Mouse (Mus musculus) small intestine, adult 2 months (tissue): ENCODE results near the gene Ankrd13b. TPM values are rescaled to one million over a fixed set of nuclear protein-coding genes. Genes with fewer than 3 reads are reported as not detected.

Experiments used
- H3K27ac ChIP-seq: fragments of 200-500 bp; 2 replicates; pipeline ENCODE4 v1.5.1; 2012; ENCODE audit warnings: low read depth, low read length, control low read depth, inconsistent platforms; ENCODE audit not compliant: insufficient read depth
- H3K27me3 ChIP-seq: fragments of 200-500 bp; 2 replicates; pipeline ENCODE4 v1.6.1; 2012; ENCODE audit warnings: mild to moderate bottlenecking, moderate library complexity, low read length, inconsistent platforms; ENCODE audit not compliant: control insufficient read depth, insufficient read depth
- H3K36me3 ChIP-seq: fragments of 200-500 bp; 2 replicates; pipeline ENCODE4 v1.6.1; 2012; ENCODE audit warnings: mild to moderate bottlenecking, low read length, control low read depth, inconsistent platforms; ENCODE audit not compliant: control insufficient read depth, insufficient read depth
- H3K4me1 ChIP-seq: fragments of 200-500 bp; 2 replicates; pipeline ENCODE4 v1.6.1; 2012; ENCODE audit warnings: low read length, inconsistent platforms, mixed read lengths; ENCODE audit not compliant: control insufficient read depth, insufficient read depth, insufficient read length
- H3K4me3 ChIP-seq: fragments of 200-500 bp; 2 replicates; pipeline ENCODE4 v1.5.1; 2012; ENCODE audit warnings: low read depth, mild to moderate bottlenecking, control low read depth, inconsistent platforms, low read length, moderate library complexity
- CTCF ChIP-seq: fragments of 200-500 bp; IDR thresholded peaks from 2 replicates; pipeline ENCODE4 v1.5.1; 2012; ENCODE audit warnings: low read depth, mild to moderate bottlenecking, control low read depth, inconsistent platforms, low read length, moderate library complexity, mixed read lengths; ENCODE audit not compliant: insufficient replicate concordance, insufficient read length; ENCODE audit errors: extremely low read depth
- POLR2A ChIP-seq: fragments of 200-500 bp; IDR thresholded peaks from 2 replicates; pipeline ENCODE4 v1.6.1; 2012; ENCODE audit warnings: low read depth, mild to moderate bottlenecking, control low read depth, inconsistent platforms, low read length, moderate library complexity
- WGBS: fragments of 180-500 bp; shearing (Covaris S2); methylation state at CpG from one replicate; pipeline ENCODE4 v1.1.7; 2018; 5-methylcytosine and 5-hydroxymethylcytosine counted together
- polyA plus RNA-seq: library from polyadenylated mRNA; depleted of rRNA; stranded (reverse); fragments of >200 nt; gene quantifications from 2 replicates; pipeline ENCODE4 v1.2.3, GENCODE M21; 2012

The Ankrd13b gene
- polyA plus RNA-seq, 1 experiment, result 12.0 TPM

DNA sequence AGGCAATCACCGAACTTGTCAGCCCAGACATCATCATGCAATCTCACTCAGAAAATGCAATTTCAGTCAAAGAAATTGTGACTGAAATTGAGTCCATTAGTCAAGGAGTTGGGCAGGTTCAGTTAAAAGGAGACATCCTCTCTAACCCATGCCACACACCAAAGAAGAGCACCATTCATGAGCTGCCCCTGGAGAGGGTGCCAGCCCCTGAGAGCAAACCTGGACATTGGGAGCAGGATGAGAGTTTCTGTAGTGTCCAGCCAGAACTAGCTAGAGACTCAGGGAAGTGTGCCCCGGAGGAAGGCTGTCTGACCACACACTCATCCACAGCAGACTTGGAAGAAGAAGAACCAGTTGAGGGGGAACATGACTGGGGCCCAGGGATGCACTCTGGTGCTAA lies 36.1 kb downstream of the Ankrd13b start:
- Histone ChIP-seq H3K36me3 (peaks cover 43% of the 10 kb centered on the region), H3K4me3 (no peak overlapping the region), H3K27me3 (no peaks in the 10 kb centered on the region), H3K27ac (no peak overlapping the region), H3K4me1 (no peaks in the 10 kb centered on the region)
- WGBS, result 82% methylated on average over 2 of the region's 2 CpGs
- TF ChIP-seq CTCF, result no peak
- TF ChIP-seq POLR2A, result no peak

DNA sequence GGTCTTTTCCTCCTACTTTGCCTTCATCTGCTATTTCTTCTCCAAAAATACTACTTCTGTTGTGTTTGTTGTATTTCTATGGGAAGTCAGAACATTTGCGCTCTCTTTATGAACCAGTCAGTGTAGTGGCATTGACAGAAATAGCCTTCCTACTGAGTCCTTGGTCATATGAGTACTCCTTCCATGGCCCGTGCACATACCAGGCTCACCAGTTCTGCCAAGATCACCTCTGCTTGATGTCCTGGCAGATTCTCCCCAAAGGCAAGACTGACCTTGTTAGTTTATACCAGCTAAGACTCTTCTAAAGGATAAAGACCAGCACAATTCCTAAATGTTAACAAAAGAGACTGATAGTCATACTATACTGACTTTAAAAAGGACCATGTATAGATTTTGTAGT lies 37.8 kb downstream of the Ankrd13b start:
- H3K27ac ChIP-seq, result no peak overlapping the region
- no peaks in the 10 kb centered on the region for H3K27me3 ChIP-seq
- 97% methylated on average over 2 of the region's 2 CpGs for WGBS
- no peak overlapping the region for H3K4me3 ChIP-seq
- no peak for TF ChIP-seq CTCF
- no peak for TF ChIP-seq POLR2A
- no peaks in the 10 kb centered on the region for H3K4me1 ChIP-seq
- peaks cover 51% of the 10 kb centered on the region for H3K36me3 ChIP-seq

DNA sequence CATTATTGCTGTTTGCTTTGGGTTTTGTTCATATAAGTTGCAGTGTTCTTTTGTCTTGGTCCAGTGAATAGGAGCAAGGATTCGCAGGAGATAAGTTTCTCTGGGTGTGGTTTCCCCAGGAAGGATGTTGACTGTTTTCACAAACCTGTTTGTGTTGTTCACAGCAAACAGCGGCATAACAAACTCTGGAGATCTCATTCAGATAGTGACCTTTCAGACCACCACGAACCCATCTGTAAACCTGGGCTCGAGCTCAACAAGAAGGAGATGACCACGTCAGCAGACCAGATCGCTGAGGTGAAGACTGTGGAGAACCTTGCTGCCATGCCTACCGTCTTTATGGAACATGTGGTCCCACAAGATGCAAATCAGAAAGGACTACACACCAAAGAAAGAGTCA lies 40.3 kb downstream of the Ankrd13b start:
- H3K4me1 ChIP-seq, result no peaks in the 10 kb centered on the region
- WGBS, result 87% methylated on average over 7 of the region's 7 CpGs
- peaks cover 42% of the 10 kb centered on the region for H3K36me3 ChIP-seq
- no peaks in the 10 kb centered on the region for H3K27me3 ChIP-seq
- no peak overlapping the region for H3K4me3 ChIP-seq
- no peak overlapping the region for H3K27ac ChIP-seq
- TF ChIP-seq CTCF (no peak), POLR2A (no peak)

DNA sequence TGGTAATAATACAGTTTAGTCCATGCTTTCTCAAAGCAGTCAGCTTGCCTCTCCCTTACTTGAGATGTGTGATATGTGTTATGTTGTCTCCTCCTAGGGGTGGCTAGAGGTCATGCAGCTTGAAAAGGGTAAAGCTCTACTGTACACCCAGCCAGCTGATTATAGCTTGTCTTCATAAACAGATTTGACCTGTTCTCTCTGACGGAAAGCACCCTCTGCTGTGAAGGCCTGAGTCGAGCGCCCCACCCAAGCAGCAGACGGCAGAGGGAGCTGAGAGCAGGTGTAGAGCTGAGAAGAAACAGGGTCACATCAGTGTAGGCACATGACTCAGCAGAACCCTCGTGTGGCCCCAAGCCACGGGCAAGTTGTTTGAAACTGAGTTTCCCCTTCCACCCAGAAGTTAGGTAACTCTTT lies 42.8 kb downstream of the Ankrd13b start:
- peaks cover 44% of the 10 kb centered on the region for H3K36me3 ChIP-seq
- H3K4me3 ChIP-seq, result no peak overlapping the region
- TF ChIP-seq POLR2A (no peak), CTCF (peak; percentile 31; the same call in 1 of the 2 replicates)
- no peak overlapping the region for H3K27ac ChIP-seq
- WGBS, result 7% methylated on average over 6 of the region's 6 CpGs
- no peaks in the 10 kb centered on the region; the same call in 1 of the 2 replicates for H3K4me1 ChIP-seq
- no peaks in the 10 kb centered on the region for H3K27me3 ChIP-seq

DNA sequence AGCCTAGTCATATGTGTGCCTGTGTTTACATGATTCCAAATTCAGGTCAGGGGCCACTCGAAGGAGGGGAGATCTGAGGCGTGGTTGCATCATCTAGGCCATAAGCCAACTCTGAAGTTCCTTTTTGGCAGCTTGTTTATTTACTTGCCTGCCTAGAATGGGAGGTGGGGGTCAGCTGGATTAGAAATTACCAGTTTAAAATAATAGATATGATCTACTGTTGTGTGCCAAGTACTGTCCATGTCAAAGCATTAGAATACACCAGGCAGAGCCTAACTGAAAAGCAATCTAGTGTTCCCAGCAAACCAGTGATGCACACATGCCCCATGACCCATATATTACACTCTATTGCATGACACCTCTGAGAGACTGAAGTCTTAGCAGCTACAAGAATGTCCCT lies 44.5 kb downstream of the Ankrd13b start:
- Histone ChIP-seq H3K36me3 (peaks cover 47% of the 10 kb centered on the region), H3K4me1 (no peaks in the 10 kb centered on the region; the same call in 1 of the 2 replicates), H3K27ac (no peak overlapping the region), H3K27me3 (no peaks in the 10 kb centered on the region), H3K4me3 (no peak overlapping the region)
- no peak for TF ChIP-seq CTCF
- TF ChIP-seq POLR2A, result no peak
- 21% methylated on average over 2 of the region's 2 CpGs for WGBS

DNA sequence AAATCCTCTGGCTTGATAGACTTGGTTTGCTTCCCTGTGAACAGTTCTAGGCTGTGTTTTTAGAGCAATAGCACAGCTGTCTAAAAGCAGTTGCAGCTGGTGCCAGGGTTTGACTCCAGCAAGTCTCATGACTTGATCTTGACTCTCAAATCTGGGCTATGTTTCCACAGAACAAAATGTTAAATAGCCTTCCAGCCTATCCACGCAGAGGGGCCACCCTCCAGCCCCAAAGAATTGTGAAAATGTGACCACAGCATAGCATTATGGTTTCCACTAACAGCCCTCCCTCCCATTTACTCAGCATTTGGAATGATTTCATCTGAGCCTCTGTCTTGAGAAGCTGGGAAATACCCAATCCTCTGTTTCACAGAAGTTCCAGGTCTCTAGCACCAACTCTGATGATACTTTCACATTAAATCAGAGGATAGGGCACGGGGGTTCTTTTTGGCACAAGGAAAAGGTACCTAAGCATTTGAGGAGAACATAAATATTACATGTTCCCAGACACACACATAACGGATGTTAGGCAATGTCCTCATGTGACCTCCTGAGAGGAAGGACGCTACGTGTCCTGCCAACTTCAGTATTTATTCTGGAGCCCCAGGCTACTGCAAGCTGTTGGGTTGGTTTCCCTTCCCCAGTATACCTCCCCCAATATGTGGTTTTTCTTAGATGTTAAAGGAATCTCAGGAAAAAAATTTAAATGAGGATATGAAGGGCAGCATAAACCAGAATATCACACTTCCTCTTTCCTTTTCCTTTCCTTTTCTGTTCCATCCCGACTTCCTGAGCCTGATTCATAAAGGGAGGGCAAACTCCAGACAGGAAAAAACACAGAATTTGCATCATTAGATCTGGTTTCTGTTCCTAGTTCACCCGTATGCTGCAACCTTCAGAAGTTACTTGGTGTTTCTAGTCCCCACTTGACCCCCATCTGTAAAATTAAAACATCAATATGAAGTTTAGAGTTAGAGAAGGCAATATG lies 47.0 kb downstream of the Ankrd13b start:
- WGBS, result 67% methylated on average over 7 of the region's 7 CpGs
- no peak for TF ChIP-seq POLR2A
- no peak for TF ChIP-seq CTCF
- Histone ChIP-seq H3K36me3 (peaks cover 49% of the 10 kb centered on the region), H3K27me3 (no peaks in the 10 kb centered on the region), H3K4me1 (no peaks in the 10 kb centered on the region; the same call in 1 of the 2 replicates), H3K4me3 (no peak overlapping the region), H3K27ac (peak overlapping the region; percentile 71)

DNA sequence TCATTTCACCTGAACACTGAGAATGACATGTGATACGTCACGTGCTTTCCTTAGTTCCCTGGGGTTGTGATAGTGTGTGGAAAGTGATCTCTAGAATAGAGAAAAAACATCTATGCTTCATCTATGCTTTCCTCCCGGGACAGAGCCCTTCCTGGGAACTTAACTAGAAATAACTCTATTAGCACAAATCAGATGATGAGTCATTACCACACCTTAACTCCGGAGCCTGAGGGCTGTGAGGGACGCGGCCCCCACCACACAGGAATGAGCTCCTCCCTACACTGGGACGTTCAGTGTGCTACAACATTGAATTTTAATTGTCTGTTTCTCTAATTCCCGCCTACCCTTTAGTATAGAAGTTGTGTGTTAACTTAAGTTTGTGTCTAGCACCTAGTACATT lies 48.5 kb downstream of the Ankrd13b start:
- Histone ChIP-seq H3K27me3 (no peaks in the 10 kb centered on the region), H3K36me3 (peaks cover 42% of the 10 kb centered on the region), H3K4me1 (no peaks in the 10 kb centered on the region; the same call in 1 of the 2 replicates), H3K4me3 (no peak overlapping the region), H3K27ac (no peak overlapping the region)
- 65% methylated on average over 8 of the region's 8 CpGs for WGBS
- no peak for TF ChIP-seq CTCF
- no peak for TF ChIP-seq POLR2A
